Mouse (Mus musculus) heart, adult 2 months (tissue): ENCODE measurements around the gene Pcgf2. TPM values are rescaled to one million over a fixed set of nuclear protein-coding genes. Genes with fewer than 3 reads are reported as not detected.

ENCODE experiments used
- DNase-seq, 2 experiments: peaks; one replicate each; pipeline ENCODE4 v3.0.0; 2021
- H3K27ac ChIP-seq: fragments of 200-600 bp; 2 replicates; pipeline ENCODE4 v1.8.1; 2022
- H3K27me3 ChIP-seq: fragments of 200-500 bp; 2 replicates; pipeline ENCODE4 v1.6.1; 2012; ENCODE audit warnings: mild to moderate bottlenecking, low read length, inconsistent platforms, mixed read lengths; ENCODE audit not compliant: control insufficient read depth, insufficient read depth
- H3K36me3 ChIP-seq: fragments of 200-500 bp; 2 replicates; pipeline ENCODE4 v1.6.1; 2012; ENCODE audit warnings: low read length, inconsistent platforms; ENCODE audit not compliant: control insufficient read depth, insufficient read depth
- H3K4me1 ChIP-seq: fragments of 200-500 bp; 2 replicates; pipeline ENCODE4 v1.6.1; 2011; ENCODE audit warnings: low read length; ENCODE audit not compliant: control insufficient read depth, insufficient read depth
- H3K4me3 ChIP-seq: fragments of 200-600 bp; 2 replicates; pipeline ENCODE4 v1.8.1; 2022
- H3K79me2 ChIP-seq: fragments of 200-500 bp; replicated peaks from 2 replicates; pipeline ENCODE4 v1.6.1; 2012; ENCODE audit warnings: mild to moderate bottlenecking, inconsistent platforms, low read length, moderate library complexity, mixed read lengths; ENCODE audit not compliant: control insufficient read depth, insufficient read depth
- H3K9ac ChIP-seq: fragments of 200-500 bp; 2 replicates; pipeline ENCODE4 v1.6.1; 2012; ENCODE audit warnings: low read depth, mild to moderate bottlenecking, control low read depth, inconsistent platforms, low read length, mixed read lengths
- CTCF ChIP-seq: fragments of 200-600 bp; IDR thresholded peaks from 2 replicates; pipeline ENCODE4 v1.8.1; 2022; ENCODE audit warnings: antibody characterized with exemption, mild to moderate bottlenecking, moderate library complexity
- EP300 ChIP-seq: fragments of 200-500 bp; IDR thresholded peaks from 2 replicates; pipeline ENCODE4 v1.6.1; 2011; ENCODE audit warnings: low read depth, low read length, control low read depth; ENCODE audit not compliant: insufficient read depth
- POLR2A ChIP-seq: fragments of 200-500 bp; IDR thresholded peaks from 2 replicates; pipeline ENCODE4 v1.6.1; 2011; ENCODE audit warnings: mild to moderate bottlenecking, low read depth, low read length, control low read depth; ENCODE audit not compliant: insufficient read depth
- whole genome bisulfite sequencing: fragments of 180-500 bp; shearing (Covaris S2); methylation state at CpG from one replicate; pipeline ENCODE4 v1.1.7; 2018; 5-methylcytosine and 5-hydroxymethylcytosine counted together
- intact Hi-C: fragments of 180-260 bp; cut with DNase I; formaldehyde crosslinking; loops from one replicate; pipeline ENCODE4 v1.15.1; 2025
- polyA plus RNA-seq: library from polyadenylated mRNA; depleted of rRNA; stranded (reverse); fragments of >200 nt; gene quantifications from 2 replicates; pipeline ENCODE4 v1.2.3, GENCODE M21; 2012
- total RNA-seq, 2 experiments: library from RNA; stranded (reverse); gene quantifications; 2 replicates each; pipeline ENCODE4 v1.2.3; 2021

Gene Pcgf2
- total and polyA plus RNA-seq, 3 experiments: 4.1 to 17.8 (median 5.6) TPM

DNA sequence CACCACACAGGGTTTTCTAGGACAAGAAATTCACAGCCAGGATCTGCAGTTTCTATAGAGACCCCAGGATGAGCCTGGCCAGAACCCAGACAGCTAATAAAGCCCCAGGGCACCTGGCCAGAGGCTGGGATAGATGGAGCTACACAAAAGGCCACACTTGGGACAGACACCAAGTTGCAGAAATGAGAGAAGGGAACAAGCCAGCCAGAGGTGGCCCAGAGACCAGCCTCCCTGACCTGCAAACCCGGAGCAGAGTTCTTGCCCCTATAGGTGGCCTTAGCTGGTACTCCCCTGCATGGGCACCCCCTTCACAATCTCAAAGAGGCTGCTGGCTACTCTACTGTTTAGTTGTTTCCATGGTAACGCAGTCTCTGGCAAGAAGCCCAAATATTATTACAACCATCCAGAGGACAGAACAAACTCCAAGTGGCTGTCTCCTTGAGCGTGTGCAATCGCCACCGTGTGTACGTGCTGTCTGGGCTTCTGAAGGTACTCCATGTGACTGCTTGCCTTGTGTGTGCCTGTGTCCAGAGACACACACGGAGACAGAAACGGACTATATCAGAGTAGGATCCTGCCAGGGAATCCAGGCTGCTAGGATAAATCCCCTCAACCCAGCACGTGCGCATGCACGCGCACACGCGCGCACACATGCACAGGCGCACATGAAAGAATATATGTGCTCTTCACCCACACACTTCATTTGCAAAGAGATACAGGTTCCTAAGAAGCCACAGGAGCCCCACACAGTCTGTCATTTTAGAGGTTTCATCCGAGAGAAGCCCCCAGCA lies 5.2 kb downstream of the Pcgf2 start:
- no peak overlapping the region for H3K27ac ChIP-seq

DNA sequence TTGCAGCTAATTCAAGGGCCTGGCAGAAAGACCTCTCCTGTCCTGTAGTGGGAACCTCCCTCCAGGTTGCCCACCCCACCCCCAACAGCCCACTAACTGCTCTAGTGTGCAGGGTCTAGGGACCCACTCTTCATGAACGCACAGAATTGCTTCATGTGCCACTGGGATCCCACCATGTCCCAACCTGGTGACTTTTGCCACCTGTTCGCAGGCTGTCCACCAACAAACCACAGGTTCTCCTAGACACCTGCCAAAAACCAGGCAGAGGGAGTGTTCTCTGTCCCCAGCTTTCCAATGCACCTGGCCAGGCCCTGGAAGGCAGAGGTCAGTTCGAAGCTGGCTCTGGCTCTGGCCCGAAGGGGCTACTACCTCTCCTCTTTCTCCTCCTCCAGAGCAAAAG lies 5.9 kb downstream of the Pcgf2 start:
- H3K4me1 ChIP-seq: peaks cover 2% of the 10 kb centered on the region
- no peaks in the 10 kb centered on the region; the same call in 1 of the 2 replicates for H3K79me2 ChIP-seq
- H3K36me3 ChIP-seq: no peaks in the 10 kb centered on the region
- 77% methylated on average over 4 of the region's 4 CpGs for WGBS
- DNase-seq: no peak
- no peak for TF ChIP-seq POLR2A
- TF ChIP-seq EP300: no peak
- no peak for TF ChIP-seq CTCF
- no peak overlapping the region for H3K9ac ChIP-seq
- intact Hi-C loops: no loop called here
- H3K27ac ChIP-seq: no peak overlapping the region
- H3K4me3 ChIP-seq: no peak overlapping the region
- no peaks in the 10 kb centered on the region for H3K27me3 ChIP-seq

More for the DNA sequence above, 5.2 kb downstream of the Pcgf2 start:
- 59% methylated on average over 17 of the region's 17 CpGs for WGBS
- DNase-seq: no peak
- no peaks in the 10 kb centered on the region; the same call in 1 of the 2 replicates for H3K79me2 ChIP-seq
- no peak for TF ChIP-seq EP300
- TF ChIP-seq POLR2A: no peak
- TF ChIP-seq CTCF: no peak
- H3K9ac ChIP-seq: no peak overlapping the region
- intact Hi-C loops: no loop called here
- H3K4me3 ChIP-seq: no peak overlapping the region
- H3K4me1 ChIP-seq: peaks cover 2% of the 10 kb centered on the region
- no peaks in the 10 kb centered on the region for H3K27me3 ChIP-seq
- H3K36me3 ChIP-seq: no peaks in the 10 kb centered on the region

DNA sequence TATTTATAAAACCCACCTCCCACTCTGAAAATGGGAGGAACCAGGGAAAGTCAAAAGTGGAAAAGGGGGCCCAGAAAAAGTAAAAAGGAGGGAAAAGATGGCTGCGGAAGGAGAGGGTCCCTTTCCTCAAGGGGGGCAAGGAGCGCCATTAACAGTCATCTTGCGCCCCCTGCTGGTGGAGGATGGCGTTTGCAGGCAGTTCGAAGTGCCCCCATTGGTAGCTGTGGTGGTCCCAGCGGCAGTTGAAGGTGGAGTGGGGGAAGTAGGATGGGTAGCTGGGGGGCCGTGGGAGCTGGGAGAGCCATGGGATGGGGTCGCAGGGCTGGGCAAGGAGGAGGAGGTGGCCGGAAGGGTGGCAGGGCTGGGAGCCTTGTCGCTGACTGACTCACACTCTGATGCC lies 10.4 kb downstream of the Pcgf2 start:
- Histone ChIP-seq H3K4me3 (no peak overlapping the region), H3K36me3 (no peaks in the 10 kb centered on the region), H3K9ac (no peak overlapping the region), H3K27ac (no peak overlapping the region), H3K4me1 (peaks cover 5% of the 10 kb centered on the region), H3K79me2 (no peaks in the 10 kb centered on the region), H3K27me3 (no peaks in the 10 kb centered on the region)
- no peak for TF ChIP-seq POLR2A
- peak; percentile 81 for TF ChIP-seq CTCF
- peak; percentile 54; the same call in 1 of the 2 replicates for TF ChIP-seq EP300
- intact Hi-C loops: loop anchor here (1.0 kb wide), 1 partner anchor 45 kb away; no protein-coding TSS in a partner anchor
- DNase-seq: peak in 1 of 2 experiments; percentile 79
- WGBS: 24% methylated on average over 10 of the region's 10 CpGs

DNA sequence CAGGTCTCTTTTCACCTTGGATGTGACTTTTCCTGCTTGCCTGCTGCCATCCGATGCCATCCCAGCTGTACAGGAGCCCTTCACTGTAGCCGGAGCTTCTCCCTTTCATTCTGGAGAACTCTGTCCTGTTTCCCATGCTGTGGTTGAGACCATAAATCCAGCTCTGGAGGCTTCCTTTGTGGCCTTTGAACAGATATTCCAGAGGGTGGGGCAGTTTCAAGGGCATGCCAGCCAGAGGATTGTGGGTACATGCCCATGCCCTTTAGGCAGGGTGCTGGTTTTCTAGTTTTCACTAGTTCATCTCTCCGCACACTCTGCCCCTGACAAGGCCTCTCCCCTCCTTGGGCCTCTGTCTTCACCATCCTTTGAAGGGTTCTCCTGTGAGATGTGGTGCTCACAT lies 13.2 kb downstream of the Pcgf2 start:
- H3K36me3 ChIP-seq: no peaks in the 10 kb centered on the region
- no peak for DNase-seq
- intact Hi-C loops: no loop called here
- peak overlapping the region; percentile 31; the same call in 1 of the 2 replicates for H3K27ac ChIP-seq
- peaks cover 10% of the 10 kb centered on the region for H3K4me1 ChIP-seq
- peak overlapping the region; percentile 58; the same call in 1 of the 2 replicates for H3K4me3 ChIP-seq
- no peak overlapping the region for H3K9ac ChIP-seq
- 82% methylated on average over 3 of the region's 3 CpGs for WGBS
- no peaks in the 10 kb centered on the region for H3K27me3 ChIP-seq
- no peak for TF ChIP-seq EP300
- TF ChIP-seq CTCF: no peak
- TF ChIP-seq POLR2A: no peak
- H3K79me2 ChIP-seq: no peaks in the 10 kb centered on the region

DNA sequence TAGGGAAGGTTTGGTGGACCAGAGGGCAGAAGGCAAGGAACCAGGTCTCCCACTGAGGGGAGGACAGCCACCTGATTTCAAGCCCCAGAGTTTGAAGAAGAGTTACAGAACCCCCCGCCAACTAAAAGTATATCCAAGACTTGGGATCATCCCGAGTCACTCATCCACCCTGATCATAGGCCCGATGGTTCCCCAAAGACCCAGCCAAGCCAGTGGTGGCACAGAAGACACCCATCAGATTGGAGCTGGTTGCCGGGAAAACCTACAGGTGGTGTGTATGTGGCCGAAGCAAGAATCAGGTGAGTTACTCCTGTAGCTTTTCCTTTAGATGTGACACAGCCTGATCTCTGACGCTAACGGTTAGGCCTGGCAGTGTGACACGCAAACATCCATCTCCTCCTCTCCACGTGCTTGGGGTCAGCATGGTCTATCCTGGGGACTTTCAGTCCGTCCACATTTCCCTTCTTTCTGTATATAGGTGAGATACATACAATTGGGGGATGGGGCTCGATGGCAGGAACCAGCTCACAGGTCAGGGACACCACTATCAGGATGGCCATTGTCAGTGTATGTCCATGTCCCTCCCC lies 13.9 kb downstream of the Pcgf2 start:
- Histone ChIP-seq H3K27me3 (no peaks in the 10 kb centered on the region), H3K27ac (peak overlapping the region; percentile 53), H3K4me3 (peak overlapping the region; percentile 58), H3K9ac (peak overlapping the region; percentile 59), H3K79me2 (no peaks in the 10 kb centered on the region), H3K4me1 (peaks cover 10% of the 10 kb centered on the region), H3K36me3 (no peaks in the 10 kb centered on the region)
- no peak for DNase-seq
- intact Hi-C loops: no loop called here
- 64% methylated on average over 11 of the region's 11 CpGs for WGBS
- TF ChIP-seq EP300 (no peak), POLR2A (no peak), CTCF (no peak)
